Mouse (Mus musculus): ENCODE measurements around the gene Chic2.

Gene Chic2

GRCm38 (mm10) chr5:75044310-75044904 is at the start of gene Chic2:
Chic2 (minus strand) TSS chr5:75044774.
- DNase-seq (ENCODE audit: low spot score in 2 of 2): peak; percentile 89 to 93

- no peak for DNase-seq (ENCODE audit: low spot score in 2 of 2)
Measured at GRCm38 (mm10) chr5:75085906-75086305, 41.3 kb upstream of the Chic2 start.

DNA sequence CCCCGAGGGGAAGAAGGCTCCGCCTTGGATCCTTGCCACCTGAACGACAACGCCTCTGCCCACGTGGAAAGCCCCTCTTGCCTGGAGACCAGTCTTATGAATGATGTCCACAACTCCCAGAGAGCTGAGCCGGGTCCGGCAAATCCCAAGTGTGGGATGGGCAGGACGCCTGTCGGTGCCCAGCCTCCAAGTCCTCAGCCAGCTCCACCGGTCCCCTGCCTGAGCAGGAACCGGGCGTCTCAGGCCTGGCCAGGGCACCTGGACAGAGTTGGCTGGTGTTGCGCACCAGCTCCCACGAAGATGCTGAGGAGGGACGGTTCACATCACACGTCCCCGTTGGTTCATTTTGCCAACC is 40.9 kb upstream of the Chic2 start:
- DNase-seq (ENCODE audit: low spot score in 2 of 2): no peak

DNA sequence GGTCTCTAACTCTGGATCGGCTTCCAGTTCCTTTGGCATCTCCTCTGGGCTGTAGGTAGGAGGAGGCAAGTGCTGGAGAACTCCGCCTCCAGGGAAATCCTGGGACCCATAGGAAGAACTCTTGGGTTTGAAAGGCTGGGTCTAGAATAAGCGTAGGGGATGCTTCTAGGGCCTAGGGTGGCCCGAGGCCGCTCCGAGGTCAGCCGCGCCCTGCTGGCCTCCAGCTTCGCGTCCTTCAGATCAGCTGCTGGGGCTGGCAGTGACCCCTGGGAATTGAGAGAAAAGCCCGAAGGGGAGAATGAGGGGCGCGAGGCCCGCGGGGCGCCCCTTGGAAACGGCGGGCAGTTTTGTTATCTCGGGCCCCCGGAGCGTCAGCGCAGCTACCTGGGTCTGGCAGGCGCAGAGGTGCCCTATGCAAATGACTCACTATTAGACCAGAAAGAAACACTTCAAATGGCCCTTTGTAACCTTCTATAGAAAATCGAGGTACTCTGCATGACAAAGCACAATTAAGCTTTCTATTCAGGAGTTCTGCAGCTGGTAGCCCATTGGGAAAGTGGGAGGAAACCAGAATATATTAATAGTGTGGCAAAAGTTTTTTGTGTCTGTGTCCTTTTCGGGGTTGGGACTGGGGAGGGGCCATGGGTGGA is 40.4 kb upstream of the Chic2 start:
- no peak for DNase-seq (ENCODE audit: low spot score in 2 of 2)

GRCm38 (mm10) chr5:75084393-75084870 is 39.9 kb upstream of the Chic2 start:
- DNase-seq (ENCODE audit: low spot score in 2 of 2): no peak

GRCm38 (mm10) chr5:75083591-75084392 is 39.2 kb upstream of the Chic2 start:
- no peak for DNase-seq (ENCODE audit: low spot score in 2 of 2)

DNA sequence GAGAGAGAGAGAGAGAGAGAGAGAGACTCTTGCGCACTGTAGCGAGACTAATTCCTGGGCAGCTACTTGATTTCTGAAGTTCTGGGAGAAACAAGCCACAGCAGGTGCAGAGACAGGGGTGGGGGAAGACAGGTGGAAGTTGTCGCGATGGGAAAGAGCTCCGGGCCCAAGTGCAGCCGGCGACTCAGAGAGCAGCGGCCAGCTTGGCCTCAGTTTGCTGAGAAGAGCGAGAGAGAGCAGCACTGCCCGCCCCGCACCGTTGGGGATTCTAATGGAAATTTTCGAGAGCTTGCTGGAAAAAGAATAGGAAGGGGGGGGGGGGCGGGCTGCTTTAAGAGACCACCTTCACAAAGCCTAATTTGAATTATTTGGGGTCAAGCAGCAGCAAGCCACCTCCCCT is 38.5 kb upstream of the Chic2 start:
- DNase-seq (ENCODE audit: low spot score in 2 of 2): no peak

DNA sequence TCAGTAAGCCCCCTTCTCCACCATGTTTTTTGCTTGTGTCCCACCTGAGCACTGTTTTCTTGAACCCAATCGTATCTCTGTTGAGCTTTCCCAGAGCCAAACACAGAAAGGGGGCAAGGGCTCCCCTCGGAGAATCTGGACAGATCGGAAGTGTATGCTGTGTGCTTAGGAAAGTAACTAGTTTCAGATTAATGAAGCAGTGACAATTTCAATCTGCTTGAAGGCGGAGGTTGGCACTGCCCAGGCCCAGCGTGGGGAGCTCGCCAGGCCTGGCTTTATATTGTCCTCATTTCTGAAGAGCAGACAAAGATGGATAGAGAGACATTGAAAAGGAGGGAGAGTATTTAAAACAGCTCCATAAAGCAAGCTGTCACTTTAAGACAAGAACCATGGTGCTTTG is 37.9 kb upstream of the Chic2 start:
- no peak for DNase-seq (ENCODE audit: low spot score in 2 of 2)

DNA sequence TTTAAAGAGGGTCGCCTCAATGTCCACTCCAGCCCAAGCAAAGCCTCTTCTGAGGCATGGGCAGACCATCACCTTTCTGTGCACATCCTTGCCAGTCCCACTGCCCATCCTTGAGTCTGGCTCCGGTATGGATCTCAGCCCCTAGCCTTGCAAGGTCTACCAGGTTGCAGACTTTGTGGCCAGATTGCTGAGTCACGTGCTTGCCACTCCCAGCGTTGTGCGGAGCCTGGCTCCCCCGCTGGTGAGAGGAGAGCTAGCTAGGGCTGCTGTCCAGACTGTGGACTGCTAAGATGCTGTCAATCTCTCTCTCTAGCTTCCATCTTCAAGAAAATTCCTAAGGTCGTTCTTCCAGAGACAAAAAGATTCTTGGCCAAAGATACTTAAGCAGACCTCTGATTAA is 35.0 kb upstream of the Chic2 start:
- no peak for DNase-seq (ENCODE audit: low spot score in 2 of 2)

- no peak for DNase-seq (ENCODE audit: low spot score in 2 of 2)
Measured at GRCm38 (mm10) chr5:75077051-75077380, 32.4 kb upstream of the Chic2 start.

GRCm38 (mm10) chr5:75076326-75077050 is 31.9 kb upstream of the Chic2 start:
- no peak for DNase-seq (ENCODE audit: low spot score in 2 of 2)

DNA sequence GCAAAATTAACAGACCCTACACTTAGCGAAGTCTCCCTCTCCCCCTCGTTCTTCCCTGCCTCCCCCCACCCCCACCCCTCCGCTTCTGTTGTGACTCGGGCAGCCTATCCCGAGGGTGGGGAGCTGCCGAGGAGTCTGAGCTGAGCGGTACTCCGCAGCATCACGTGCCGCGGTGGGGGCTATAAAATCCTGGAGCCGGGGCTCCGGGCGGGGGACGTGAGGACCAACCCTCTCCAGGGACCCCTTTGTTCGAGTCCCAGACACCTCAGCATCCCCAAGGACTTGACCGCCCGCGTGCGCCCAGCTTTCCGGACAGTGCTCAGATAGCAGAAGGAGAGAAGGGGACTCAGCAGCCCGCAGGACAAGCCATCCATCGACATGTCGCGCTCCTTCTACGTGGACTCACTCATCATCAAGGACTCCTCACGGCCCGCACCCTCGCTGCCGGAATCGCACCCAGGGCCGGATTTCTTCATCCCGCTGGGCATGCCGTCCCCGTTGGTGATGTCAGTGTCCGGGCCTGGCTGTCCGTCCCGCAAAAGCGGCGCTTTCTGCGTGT is 30.9 kb upstream of the Chic2 start, which contains the start of gene Gsx2:
Gsx2 (plus strand) TSS at position 219 of the 559 bp plus-strand sequence.
- no peak for DNase-seq (ENCODE audit: low spot score in 2 of 2)

GRCm38 (mm10) chr5:75074537-75075382 is 30.2 kb upstream of the Chic2 start:
- no peak for DNase-seq (ENCODE audit: low spot score in 2 of 2)

- DNase-seq (ENCODE audit: low spot score in 2 of 2): no peak
Measured at GRCm38 (mm10) chr5:75074132-75074531, 29.6 kb upstream of the Chic2 start.

GRCm38 (mm10) chr5:75073684-75074083 is 29.1 kb upstream of the Chic2 start:
- DNase-seq (ENCODE audit: low spot score in 2 of 2): no peak

DNA sequence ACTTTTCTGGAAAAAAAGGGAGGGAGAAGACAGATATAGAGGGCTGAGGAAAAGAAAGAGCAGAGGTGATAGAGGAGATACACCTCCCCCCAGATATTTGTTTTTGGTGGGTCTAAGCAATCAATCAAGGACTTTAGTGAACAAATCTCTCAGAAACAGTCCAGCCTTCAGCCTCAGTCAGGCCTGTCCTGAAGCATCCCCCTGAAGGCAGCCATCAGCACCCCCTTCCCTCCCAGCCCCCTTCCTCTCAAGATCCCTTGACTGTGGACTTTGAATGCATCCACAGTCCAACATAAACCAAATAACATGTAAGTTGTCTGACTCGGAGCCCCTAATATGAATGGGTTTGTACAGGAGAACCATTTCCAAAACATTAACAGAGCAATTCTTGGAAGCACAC is 28.6 kb upstream of the Chic2 start:
- no peak for DNase-seq (ENCODE audit: low spot score in 2 of 2)

- no peak for DNase-seq (ENCODE audit: low spot score in 2 of 2)
Measured at GRCm38 (mm10) chr5:75072532-75072931, 28.0 kb upstream of the Chic2 start.

GRCm38 (mm10) chr5:75071951-75072350 is 27.4 kb upstream of the Chic2 start:
- DNase-seq (ENCODE audit: low spot score in 2 of 2): no peak

DNA sequence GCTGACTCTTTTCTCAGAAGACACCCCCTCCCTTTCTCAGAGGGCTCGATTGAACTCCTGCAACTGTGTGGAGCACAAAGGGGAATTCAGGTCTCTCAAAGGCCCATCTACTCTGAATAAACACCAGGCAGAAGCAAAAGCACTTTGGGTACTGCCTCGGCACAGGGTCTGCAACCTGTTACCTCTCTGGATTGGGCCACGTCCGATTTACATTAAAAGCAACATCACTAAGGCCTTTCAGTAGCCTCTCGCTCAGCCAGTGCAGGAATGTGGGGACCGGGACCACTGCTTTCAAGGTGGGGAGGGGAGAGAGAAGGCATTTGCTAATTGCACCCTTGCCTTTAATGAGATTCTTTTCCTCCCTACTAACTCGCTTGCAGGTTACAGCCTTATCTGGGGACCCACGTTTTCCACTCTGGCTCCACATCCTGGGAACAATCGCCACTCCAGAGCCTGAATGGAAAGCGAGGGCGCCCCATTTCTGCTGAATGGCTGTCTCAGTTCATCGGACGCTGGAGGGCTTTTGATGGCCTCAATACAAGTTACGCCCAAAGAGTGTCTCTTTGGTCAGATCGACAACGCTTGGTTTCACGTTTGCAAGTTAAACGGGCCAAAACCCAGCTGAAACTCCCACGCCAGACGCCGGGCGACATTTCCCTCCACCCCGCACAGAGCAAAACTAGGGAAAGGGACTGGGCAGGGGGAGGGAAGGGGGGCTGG is 26.2 kb upstream of the Chic2 start:
- no peak for DNase-seq (ENCODE audit: low spot score in 2 of 2)

GRCm38 (mm10) chr5:75070132-75070531 is 25.6 kb upstream of the Chic2 start:
- no peak for DNase-seq (ENCODE audit: low spot score in 2 of 2)

Data from heart, adult 9 months (tissue).